ENCODE assay signal across 7 mouse cellular contexts in the genomic region with DNA sequence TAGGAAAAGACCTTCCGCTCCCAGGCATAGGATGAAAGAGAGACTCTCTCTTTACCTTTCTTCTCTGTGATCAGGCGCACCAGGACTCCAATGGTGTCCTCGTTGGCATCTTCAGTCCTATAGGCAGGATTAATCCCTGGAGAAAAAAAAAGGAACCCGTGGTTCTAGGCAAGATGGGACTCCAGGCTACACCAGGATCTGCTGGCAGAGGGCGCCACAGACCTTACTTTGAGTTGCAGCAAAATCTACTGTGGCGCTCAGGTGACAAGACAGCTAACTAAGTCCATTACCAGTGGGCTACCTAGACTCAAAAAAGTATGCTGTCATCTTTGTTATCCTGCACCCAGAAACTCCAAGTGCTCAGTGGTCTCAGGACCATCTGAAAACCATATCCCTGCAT. TPM values are rescaled to one million over a fixed set of nuclear protein-coding genes. Genes with fewer than 3 reads are reported as not detected.
DNase-seq lines count a peak whose midpoint lies in the region; ATAC-seq and TF ChIP-seq lines count a peak whose summit lies in the region.

No protein-coding gene starts in this region.

- H3K9ac ChIP-seq in lung, embryonic 14.5 days = no peak overlapping the region

- TF ChIP-seq POLR2A in embryonic fibroblast, embryonic 13.5 days (IDR thresholded peaks at IDR 0.05; ENCODE audit: low read depth, low read length) = no peak

- TF ChIP-seq CTCF in embryonic fibroblast, embryonic 13.5 days (IDR thresholded peaks at IDR 0.05; ENCODE audit: borderline replicate concordance, insufficient read depth, low read length) = peak; percentile 74; the same call in 1 of the 2 replicates
- peak; percentile 71 for TF ChIP-seq CTCF in lung, embryonic 14.5 days (IDR thresholded peaks at IDR 0.05; ENCODE audit: low read depth)

- H3K27me3 ChIP-seq in lung, embryonic 14.5 days (ENCODE audit: insufficient read depth, low read length) = no peaks in the 10 kb centered on the region

- H3K36me3 ChIP-seq in lung, embryonic 14.5 days (ENCODE audit: insufficient read depth) = 0 out of 2 replicates have a peak, but pooled peaks cover 4% of the 10 kb centered on the region

- no peaks in the 10 kb centered on the region for H3K9me3 ChIP-seq in lung, embryonic 14.5 days (ENCODE audit: low read depth, low read length)

- no peak for ATAC-seq in lung, embryonic 14.5 days (ENCODE audit: insufficient read depth)

- 36% methylated on average over 6 of the region's 6 CpGs for WGBS in large intestine, adult 2 months
- 34% methylated on average over 6 of the region's 6 CpGs for WGBS in lung, embryonic 14.5 days

- H3K4me1 ChIP-seq in embryonic fibroblast, embryonic 13.5 days (ENCODE audit: control insufficient read depth, insufficient read depth, low read length) = no peaks in the 10 kb centered on the region
- peaks cover 7% of the 10 kb centered on the region for H3K4me1 ChIP-seq in lung, embryonic 14.5 days (ENCODE audit: insufficient read depth)

- no peak overlapping the region for H3K27ac ChIP-seq in embryonic fibroblast, embryonic 13.5 days (ENCODE audit: insufficient read depth, low read length)
- no peak overlapping the region for H3K27ac ChIP-seq in lung, embryonic 14.5 days (ENCODE audit: low read depth)

- no peak overlapping the region for H3K4me2 ChIP-seq in lung, embryonic 14.5 days

- no peak overlapping the region for H3K4me3 ChIP-seq in embryonic fibroblast, embryonic 13.5 days (ENCODE audit: insufficient read depth, low read length)
- no peak overlapping the region for H3K4me3 ChIP-seq in lung, embryonic 14.5 days (ENCODE audit: low read depth, low read length)

- peak; percentile 60 for DNase-seq in urinary bladder, postnatal 25 days (ENCODE audit: low spot score)
- DNase-seq in urinary bladder, postnatal 10 days (ENCODE audit: low spot score) = no peak
- DNase-seq in adrenal gland, postnatal 10 days = peak; percentile 84
- peak; percentile 19 for DNase-seq in large intestine, adult 2 months (ENCODE audit: low read depth, low spot score)
- peak; percentile 84 for DNase-seq in lung, embryonic 14.5 days
- peak; percentile 74 to 82 for DNase-seq in right cerebral cortex, postnatal 36 days (ENCODE audit: low spot score in 2 of 2)

RNA-seq across cellular contexts. Expression of gene Relt, which starts 14.5 kb away (rescaled TPM):
- 1 to 10 TPM; 2.8 to 6.7 TPM for total RNA-seq in adrenal gland, postnatal 10 days (2021)
- 4.6 and 7.4 TPM in 2 replicates for polyA plus RNA-seq in embryonic fibroblast, embryonic 13.5 days (2011; ENCODE audit: insufficient read length, low read depth, missing spikeins)
- polyA plus RNA-seq in large intestine, adult 2 months (2012; rRNA removed) = 6.9 and 7.2 TPM in 2 replicates
- polyA plus RNA-seq in lung, embryonic 14.5 days (2014; fragmentation: Nextera tagmentation; extraction: Ambion mirVana) = 3.8 and 4.1 TPM in 2 replicates
